Mouse (Mus musculus): ENCODE data around the gene Pde8a. TPM values are rescaled to one million over a fixed set of nuclear protein-coding genes. Genes with fewer than 3 reads are reported as not detected.
A peak's percentile ranks its signal among the peaks of the same experiment; 100 is the strongest.

Gene Pde8a
- polyA plus RNA-seq, 1 experiment from 2014 or later: 2.1 TPM

DNA sequence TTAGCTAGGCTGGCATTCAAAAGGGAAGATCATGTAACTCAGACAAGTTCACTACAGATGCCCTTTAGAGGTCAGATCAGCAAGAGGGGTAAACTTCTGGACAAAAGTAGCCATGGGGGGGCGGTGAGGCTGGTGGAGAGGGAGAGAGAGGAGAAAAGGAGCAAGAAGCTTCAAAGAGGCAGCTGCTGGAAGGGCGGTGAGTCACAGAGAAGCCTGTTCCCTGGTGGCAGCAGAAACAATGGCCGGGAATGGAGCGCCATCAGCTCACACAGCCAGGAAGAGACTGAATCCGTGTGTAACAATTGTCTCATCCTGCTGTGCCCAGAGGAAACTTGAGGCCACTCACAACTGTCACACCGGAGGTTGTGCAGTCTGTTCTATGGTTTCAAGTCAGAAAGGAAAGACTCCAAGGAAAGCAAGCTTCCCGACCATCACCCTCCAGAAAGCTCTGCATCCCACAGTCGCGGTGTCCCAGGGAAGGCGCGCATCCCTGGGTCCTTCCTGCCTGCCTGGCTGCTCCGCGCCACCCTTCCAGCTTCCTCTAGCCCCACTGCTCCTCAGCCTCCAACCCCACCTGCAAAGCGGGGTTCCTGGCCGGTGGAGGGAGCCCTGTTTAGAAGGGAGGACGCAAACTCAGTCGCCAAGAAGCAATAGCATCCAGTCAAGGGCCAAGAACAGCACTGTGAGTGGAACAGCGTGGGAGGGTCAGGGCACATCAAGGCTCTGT is 122.5 kb downstream of the Pde8a start:
- 0 out of 2 replicates have a peak, but pooled peaks cover 2% of the 10 kb centered on the region for H3K4me1 ChIP-seq (replicated peaks; ENCODE audit: control insufficient read depth, insufficient read depth, low read length)
- H3K9ac ChIP-seq (replicated peaks; ENCODE audit: low read depth, low read length): no peak overlapping the region
- no peaks in the 10 kb centered on the region for H3K27me3 ChIP-seq (replicated peaks; ENCODE audit: control insufficient read depth, insufficient read depth, low read length)
- H3K36me3 ChIP-seq (ENCODE audit: control insufficient read depth, insufficient read depth): peaks cover 12% of the 10 kb centered on the region
- H3K4me3 ChIP-seq (replicated peaks; ENCODE audit: low read length): no peak overlapping the region
- H3K4me2 ChIP-seq (ENCODE audit: low read length): no peak overlapping the region
- no peak for ATAC-seq
- H3K9me3 ChIP-seq (ENCODE audit: control insufficient read depth, low read length): no peaks in the 10 kb centered on the region
- no peak overlapping the region for H3K27ac ChIP-seq (ENCODE audit: low read length)
- 51% methylated on average over 18 of the region's 18 CpGs for WGBS

- Histone ChIP-seq H3K36me3 (ENCODE audit: control insufficient read depth, insufficient read depth) (peaks cover 16% of the 10 kb centered on the region), H3K4me3 (replicated peaks; ENCODE audit: low read length) (no peak overlapping the region), H3K27me3 (replicated peaks; ENCODE audit: control insufficient read depth, insufficient read depth, low read length) (no peaks in the 10 kb centered on the region), H3K4me1 (replicated peaks; ENCODE audit: control insufficient read depth, insufficient read depth, low read length) (0 out of 2 replicates have a peak, but pooled peaks cover 3% of the 10 kb centered on the region), H3K27ac (ENCODE audit: low read length) (no peak overlapping the region), H3K9me3 (ENCODE audit: control insufficient read depth, low read length) (no peaks in the 10 kb centered on the region), H3K4me2 (ENCODE audit: low read length) (no peak overlapping the region), H3K9ac (replicated peaks; ENCODE audit: low read depth, low read length) (no peak overlapping the region)
- no peak for ATAC-seq
- WGBS: 38% methylated on average over 8 of the region's 8 CpGs
Measured at GRCm38 (mm10) chr7:81336432-81336786, 123.0 kb downstream of the Pde8a start.

GRCm38 (mm10) chr7:81337785-81338521 is 124.6 kb downstream of the Pde8a start:
- Histone ChIP-seq H3K4me1 (replicated peaks; ENCODE audit: control insufficient read depth, insufficient read depth, low read length) (peaks cover 12% of the 10 kb centered on the region), H3K36me3 (ENCODE audit: control insufficient read depth, insufficient read depth) (peaks cover 21% of the 10 kb centered on the region), H3K9me3 (ENCODE audit: control insufficient read depth, low read length) (no peaks in the 10 kb centered on the region), H3K4me3 (replicated peaks; ENCODE audit: low read length) (no peak overlapping the region), H3K27me3 (replicated peaks; ENCODE audit: control insufficient read depth, insufficient read depth, low read length) (no peaks in the 10 kb centered on the region), H3K4me2 (ENCODE audit: low read length) (no peak overlapping the region), H3K27ac (ENCODE audit: low read length) (no peak overlapping the region), H3K9ac (replicated peaks; ENCODE audit: low read depth, low read length) (no peak overlapping the region)
- WGBS: 97% methylated on average over 21 of the region's 21 CpGs
- ATAC-seq: no peak

DNA sequence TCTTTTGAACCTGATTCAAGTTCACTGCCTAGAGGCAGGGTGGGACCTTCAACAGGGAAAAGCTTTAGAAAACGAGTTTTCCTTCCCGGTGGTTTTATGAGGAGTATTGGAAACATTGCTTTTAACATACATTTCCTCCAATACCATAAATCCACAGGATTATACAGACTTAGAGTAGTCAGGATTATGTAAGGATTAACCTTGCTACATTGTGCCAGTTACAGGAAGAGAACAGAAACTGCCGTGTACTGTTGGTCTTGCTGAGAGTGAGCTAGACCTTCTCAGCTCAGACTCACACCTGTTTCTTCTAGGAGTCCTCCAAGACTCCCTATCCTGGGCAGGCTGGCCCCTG is 125.1 kb downstream of the Pde8a start:
- Histone ChIP-seq H3K4me3 (replicated peaks; ENCODE audit: low read length) (no peak overlapping the region), H3K4me1 (replicated peaks; ENCODE audit: control insufficient read depth, insufficient read depth, low read length) (peaks cover 17% of the 10 kb centered on the region), H3K36me3 (ENCODE audit: control insufficient read depth, insufficient read depth) (peaks cover 21% of the 10 kb centered on the region), H3K9ac (replicated peaks; ENCODE audit: low read depth, low read length) (no peak overlapping the region), H3K4me2 (ENCODE audit: low read length) (no peak overlapping the region), H3K27ac (ENCODE audit: low read length) (no peak overlapping the region), H3K27me3 (replicated peaks; ENCODE audit: control insufficient read depth, insufficient read depth, low read length) (no peaks in the 10 kb centered on the region), H3K9me3 (ENCODE audit: control insufficient read depth, low read length) (no peaks in the 10 kb centered on the region)
- no peak for ATAC-seq
- WGBS: 77% methylated on average over 3 of the region's 3 CpGs

GRCm38 (mm10) chr7:81339783-81340182 is 126.4 kb downstream of the Pde8a start:
- WGBS: 77% methylated on average over 4 of the region's 4 CpGs

GRCm38 (mm10) chr7:81341563-81341962 is 128.2 kb downstream of the Pde8a start:
- ATAC-seq: no peak
- H3K4me3 ChIP-seq (replicated peaks; ENCODE audit: low read length): no peak overlapping the region
- H3K4me2 ChIP-seq (ENCODE audit: low read length): no peak overlapping the region
- H3K27me3 ChIP-seq (replicated peaks; ENCODE audit: control insufficient read depth, insufficient read depth, low read length): no peaks in the 10 kb centered on the region
- H3K36me3 ChIP-seq (ENCODE audit: control insufficient read depth, insufficient read depth): peaks cover 21% of the 10 kb centered on the region
- H3K4me1 ChIP-seq (replicated peaks; ENCODE audit: control insufficient read depth, insufficient read depth, low read length): peaks cover 21% of the 10 kb centered on the region
- H3K9ac ChIP-seq (replicated peaks; ENCODE audit: low read depth, low read length): no peak overlapping the region
- WGBS: 41% methylated on average over 3 of the region's 3 CpGs
- no peaks in the 10 kb centered on the region for H3K9me3 ChIP-seq (ENCODE audit: control insufficient read depth, low read length)
- no peak overlapping the region for H3K27ac ChIP-seq (ENCODE audit: low read length)

More at GRCm38 (mm10) chr7:81339783-81340182, 126.4 kb downstream of the Pde8a start:
- Histone ChIP-seq H3K27ac (ENCODE audit: low read length) (no peak overlapping the region), H3K4me2 (ENCODE audit: low read length) (no peak overlapping the region), H3K4me1 (replicated peaks; ENCODE audit: control insufficient read depth, insufficient read depth, low read length) (peaks cover 23% of the 10 kb centered on the region), H3K4me3 (replicated peaks; ENCODE audit: low read length) (no peak overlapping the region), H3K9ac (replicated peaks; ENCODE audit: low read depth, low read length) (no peak overlapping the region), H3K36me3 (ENCODE audit: control insufficient read depth, insufficient read depth) (peaks cover 21% of the 10 kb centered on the region), H3K9me3 (ENCODE audit: control insufficient read depth, low read length) (no peaks in the 10 kb centered on the region), H3K27me3 (replicated peaks; ENCODE audit: control insufficient read depth, insufficient read depth, low read length) (no peaks in the 10 kb centered on the region)
- no peak for ATAC-seq

DNA sequence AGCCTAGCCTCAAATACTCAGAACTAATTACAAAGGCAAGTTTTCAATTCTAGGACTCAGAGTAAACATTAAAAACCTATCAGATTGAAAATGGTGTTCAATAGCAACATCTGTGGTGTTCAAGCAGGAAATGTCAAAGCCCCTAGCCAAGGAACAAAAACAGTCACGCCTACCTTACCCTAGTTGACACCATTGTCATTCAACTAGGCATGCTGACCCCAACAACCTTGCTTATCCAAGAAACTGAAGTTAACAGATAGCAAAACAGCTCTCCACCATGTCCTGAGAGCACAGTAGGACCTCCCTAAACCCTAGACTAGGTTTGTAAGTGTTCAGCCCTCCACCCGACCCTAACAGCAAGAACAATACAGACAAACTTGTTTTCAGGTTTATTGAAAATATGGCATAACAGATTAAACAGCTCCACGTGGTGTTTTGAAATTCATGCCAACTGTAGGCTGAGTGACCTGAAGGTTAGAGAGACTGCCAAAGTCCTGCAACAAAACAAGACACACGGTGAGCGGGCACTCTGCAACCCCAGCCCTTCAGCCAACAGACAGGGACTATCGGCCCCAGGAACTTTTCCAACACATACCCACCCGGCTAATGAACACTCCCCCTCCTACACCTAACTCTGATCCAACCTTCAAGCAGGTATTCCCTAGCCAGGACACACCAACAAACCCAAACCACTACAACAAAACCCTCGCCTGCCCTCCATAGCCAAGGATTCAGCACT is 129.1 kb downstream of the Pde8a start:
- peak overlapping the region; percentile 70 for H3K4me2 ChIP-seq (ENCODE audit: low read length)
- H3K4me3 ChIP-seq (replicated peaks; ENCODE audit: low read length): peak overlapping the region; percentile 97
- peak overlapping the region; percentile 94; the same call in 1 of the 2 replicates for H3K9ac ChIP-seq (replicated peaks; ENCODE audit: low read depth, low read length)
- H3K9me3 ChIP-seq (ENCODE audit: control insufficient read depth, low read length): no peaks in the 10 kb centered on the region
- peaks cover 21% of the 10 kb centered on the region for H3K36me3 ChIP-seq (ENCODE audit: control insufficient read depth, insufficient read depth)
- H3K27ac ChIP-seq (ENCODE audit: low read length): no peak overlapping the region
- WGBS: 71% methylated on average over 8 of the region's 8 CpGs
- no peaks in the 10 kb centered on the region for H3K27me3 ChIP-seq (replicated peaks; ENCODE audit: control insufficient read depth, insufficient read depth, low read length)
- peaks cover 21% of the 10 kb centered on the region for H3K4me1 ChIP-seq (replicated peaks; ENCODE audit: control insufficient read depth, insufficient read depth, low read length)
- no peak for ATAC-seq

GRCm38 (mm10) chr7:81343316-81343715 is 129.9 kb downstream of the Pde8a start:
- no peak for ATAC-seq
- Histone ChIP-seq H3K36me3 (ENCODE audit: control insufficient read depth, insufficient read depth) (peaks cover 21% of the 10 kb centered on the region), H3K9ac (replicated peaks; ENCODE audit: low read depth, low read length) (peak overlapping the region; percentile 94), H3K27me3 (replicated peaks; ENCODE audit: control insufficient read depth, insufficient read depth, low read length) (no peaks in the 10 kb centered on the region), H3K4me3 (replicated peaks; ENCODE audit: low read length) (peak overlapping the region; percentile 97), H3K4me2 (ENCODE audit: low read length) (peak overlapping the region; percentile 70), H3K4me1 (replicated peaks; ENCODE audit: control insufficient read depth, insufficient read depth, low read length) (peaks cover 21% of the 10 kb centered on the region), H3K9me3 (ENCODE audit: control insufficient read depth, low read length) (no peaks in the 10 kb centered on the region), H3K27ac (ENCODE audit: low read length) (no peak overlapping the region)
- 45% methylated on average over 8 of the region's 8 CpGs for WGBS

- peak overlapping the region; percentile 94 for H3K9ac ChIP-seq (replicated peaks; ENCODE audit: low read depth, low read length)
- peak overlapping the region; percentile 97 for H3K4me3 ChIP-seq (replicated peaks; ENCODE audit: low read length)
- no peaks in the 10 kb centered on the region for H3K9me3 ChIP-seq (ENCODE audit: control insufficient read depth, low read length)
- H3K36me3 ChIP-seq (ENCODE audit: control insufficient read depth, insufficient read depth): peaks cover 21% of the 10 kb centered on the region
- peaks cover 21% of the 10 kb centered on the region for H3K4me1 ChIP-seq (replicated peaks; ENCODE audit: control insufficient read depth, insufficient read depth, low read length)
- 15% methylated on average over 10 of the region's 10 CpGs for WGBS
- ATAC-seq: no peak
- H3K27ac ChIP-seq (ENCODE audit: low read length): no peak overlapping the region
- no peaks in the 10 kb centered on the region for H3K27me3 ChIP-seq (replicated peaks; ENCODE audit: control insufficient read depth, insufficient read depth, low read length)
- peak overlapping the region; percentile 70 for H3K4me2 ChIP-seq (ENCODE audit: low read length)
Measured at GRCm38 (mm10) chr7:81343831-81344230, 130.4 kb downstream of the Pde8a start.
